Mouse (Mus musculus): Measurements from ENCODE around the gene Tmem185a. TPM values are rescaled to one million over a fixed set of nuclear protein-coding genes. Genes with fewer than 3 reads are reported as not detected.

Gene Tmem185a
- polyA plus RNA-seq (2015; fragmentation: Nextera tagmentation; extraction: Ambion mirVana) = 40.2 and 40.5 TPM in 2 replicates

GRCm38 (mm10) chrX:70476792-70477776 is at the start of gene Tmem185a:
Gene Tmem185a (minus strand): TSS chrX:70477180.

Other genes starting within 250 kb of the Tmem185a start
- gene Ids, start 112.1 kb downstream of the Tmem185a start, polyA plus RNA-seq (2015; fragmentation: Nextera tagmentation; extraction: Ambion mirVana) = 21.3 and 22.1 TPM in 2 replicates
- gene 1110012L19Rik, start 91.3 kb downstream of the Tmem185a start, polyA plus RNA-seq (2015; fragmentation: Nextera tagmentation; extraction: Ambion mirVana) = 45.0 and 47.8 TPM in 2 replicates